Mouse (Mus musculus) ES-Bruce4 (cell line): ENCODE results near the gene Pdcd1lg2.

Experiments
- CTCF ChIP-seq: IDR thresholded peaks from one replicate; pipeline ENCODE4 v1.8.1; 2011; ENCODE audit warnings: low read depth, low read length
- POLR2A ChIP-seq: IDR thresholded peaks from one replicate; pipeline ENCODE4 v1.8.1; 2011; ENCODE audit warnings: low read length; ENCODE audit not compliant: insufficient read depth

GRCm38 (mm10) chr19:29394721-29395120 is 16.0 kb upstream of the Pdcd1lg2 start:
- no peak for TF ChIP-seq CTCF
- TF ChIP-seq POLR2A, result no peak
